Mouse (Mus musculus): Measurements from ENCODE around the gene Atg9b. TPM values are rescaled to one million over a fixed set of nuclear protein-coding genes. Genes with fewer than 3 reads are reported as not detected.

Atg9b gene
- polyA plus RNA-seq (2014; fragmentation: Illumina TruSeq; extraction: RNeasy Lipid Tissue Mini Kit (QIAGEN cat#74804); ENCODE audit: low read depth, low replicate concordance): not detected

GRCm38 (mm10) chr5:24391864-24392263, at the start of gene Atg9b:
Gene Atg9b, minus strand, starts transcription at chr5:24392143.

GRCm38 (mm10) chr5:24423129-24424003, 31.4 kb upstream of the Atg9b start, which contains the start of the genes Cdk5 and Slc4a2:
Gene Cdk5, minus strand, starts transcription at chr5:24423530.
Gene Slc4a2, plus strand, starts transcription at chr5:24423837.

GRCm38 (mm10) chr5:24413042-24413693, 21.2 kb upstream of the Atg9b start, which contains the start of gene Asic3:
Gene Asic3, plus strand, starts transcription at chr5:24413392.

GRCm38 (mm10) chr5:24393392-24393997, 1.6 kb upstream of the Atg9b start, which contains the start of gene Abcb8:
Gene Abcb8, plus strand, starts transcription at chr5:24393663.

GRCm38 (mm10) chr5:24364508-24364907, 27.4 kb downstream of the Atg9b start, which contains the start of gene Nos3:
Gene Nos3, plus strand, starts transcription at chr5:24364810.

GRCm38 (mm10) chr5:24351278-24351677, 40.7 kb downstream of the Atg9b start, which contains the start of gene Kcnh2:
Gene Kcnh2, minus strand, starts transcription at chr5:24351604.

Other genes with a start within 250 kb of the Atg9b start
- 2.8 TPM for gene Nupl2, start 227.2 kb downstream of the Atg9b start, polyA plus RNA-seq (2014; fragmentation: Illumina TruSeq; extraction: RNeasy Lipid Tissue Mini Kit (QIAGEN cat#74804); ENCODE audit: low read depth, low replicate concordance)
- gene Kcnh2, start 40.5 kb downstream of the Atg9b start, polyA plus RNA-seq (2014; fragmentation: Illumina TruSeq; extraction: RNeasy Lipid Tissue Mini Kit (QIAGEN cat#74804); ENCODE audit: low read depth, low replicate concordance): not detected
- 0.19 TPM for gene Nos3, start 27.3 kb downstream of the Atg9b start, polyA plus RNA-seq (2014; fragmentation: Illumina TruSeq; extraction: RNeasy Lipid Tissue Mini Kit (QIAGEN cat#74804); ENCODE audit: low read depth, low replicate concordance)
- 3.7 TPM for gene Abcb8, start 1.5 kb upstream of the Atg9b start, polyA plus RNA-seq (2014; fragmentation: Illumina TruSeq; extraction: RNeasy Lipid Tissue Mini Kit (QIAGEN cat#74804); ENCODE audit: low read depth, low replicate concordance)
- gene Asic3, start 21.2 kb upstream of the Atg9b start, polyA plus RNA-seq (2014; fragmentation: Illumina TruSeq; extraction: RNeasy Lipid Tissue Mini Kit (QIAGEN cat#74804); ENCODE audit: low read depth, low replicate concordance): not detected
- gene Cdk5, start 31.4 kb upstream of the Atg9b start, polyA plus RNA-seq (2014; fragmentation: Illumina TruSeq; extraction: RNeasy Lipid Tissue Mini Kit (QIAGEN cat#74804); ENCODE audit: low read depth, low replicate concordance): 11.4 TPM
- gene Slc4a2, start 31.7 kb upstream of the Atg9b start, polyA plus RNA-seq (2014; fragmentation: Illumina TruSeq; extraction: RNeasy Lipid Tissue Mini Kit (QIAGEN cat#74804); ENCODE audit: low read depth, low replicate concordance): 4.2 TPM
- 6.2 TPM for gene Fastk, start 53.1 kb upstream of the Atg9b start, polyA plus RNA-seq (2014; fragmentation: Illumina TruSeq; extraction: RNeasy Lipid Tissue Mini Kit (QIAGEN cat#74804); ENCODE audit: low read depth, low replicate concordance)
- 0.82 TPM for gene Tmub1, start 55.7 kb upstream of the Atg9b start, polyA plus RNA-seq (2014; fragmentation: Illumina TruSeq; extraction: RNeasy Lipid Tissue Mini Kit (QIAGEN cat#74804); ENCODE audit: low read depth, low replicate concordance)
- gene Agap3, start 60.0 kb upstream of the Atg9b start, polyA plus RNA-seq (2014; fragmentation: Illumina TruSeq; extraction: RNeasy Lipid Tissue Mini Kit (QIAGEN cat#74804); ENCODE audit: low read depth, low replicate concordance): 1.6 TPM
- gene Gbx1, start 135.1 kb upstream of the Atg9b start, polyA plus RNA-seq (2014; fragmentation: Illumina TruSeq; extraction: RNeasy Lipid Tissue Mini Kit (QIAGEN cat#74804); ENCODE audit: low read depth, low replicate concordance): not detected
- gene Asb10, start 148.8 kb upstream of the Atg9b start, polyA plus RNA-seq (2014; fragmentation: Illumina TruSeq; extraction: RNeasy Lipid Tissue Mini Kit (QIAGEN cat#74804); ENCODE audit: low read depth, low replicate concordance): not detected
- not detected for gene 4931409K22Rik, start 164.7 kb upstream of the Atg9b start, polyA plus RNA-seq (2014; fragmentation: Illumina TruSeq; extraction: RNeasy Lipid Tissue Mini Kit (QIAGEN cat#74804); ENCODE audit: low read depth, low replicate concordance)
- gene Abcf2, start 185.3 kb upstream of the Atg9b start, polyA plus RNA-seq (2014; fragmentation: Illumina TruSeq; extraction: RNeasy Lipid Tissue Mini Kit (QIAGEN cat#74804); ENCODE audit: low read depth, low replicate concordance): 7.4 TPM
- gene Chpf2, start 194.6 kb upstream of the Atg9b start, polyA plus RNA-seq (2014; fragmentation: Illumina TruSeq; extraction: RNeasy Lipid Tissue Mini Kit (QIAGEN cat#74804); ENCODE audit: low read depth, low replicate concordance): 0.77 TPM
- not detected for gene Smarcd3, start 232.3 kb upstream of the Atg9b start, polyA plus RNA-seq (2014; fragmentation: Illumina TruSeq; extraction: RNeasy Lipid Tissue Mini Kit (QIAGEN cat#74804); ENCODE audit: low read depth, low replicate concordance)